10 mouse cellular contexts compared by ENCODE assay signal in genomic region chr5:34243062-34243461, GRCm38 (mm10). TPM values are rescaled to one million over a fixed set of nuclear protein-coding genes. Genes with fewer than 3 reads are reported as not detected.
DNase-seq lines count a peak whose midpoint lies in the region; ATAC-seq lines count a peak whose summit lies in the region.
"Had no signal": no experiment of that assay in that cellular context is flagged by ENCODE, and none has a peak within 500 bp of the region (broad histone marks: within the 10 kb centered on the region; RNA-seq: fewer than 3 reads in every experiment).

No protein-coding gene starts in this region.

- DNase-seq in frontal cortex, postnatal 25 days (ENCODE audit: low spot score in 2 of 2): no peak
- no peak for DNase-seq in hindbrain, embryonic 11.5 days (ENCODE audit: low spot score)
- DNase-seq in midbrain, embryonic 11.5 days (ENCODE audit: low spot score, missing footprints): no peak
- DNase-seq in left cerebral cortex, adult 8-10 months (ENCODE audit: low spot score in 2 of 2): no peak

- H3K4me1 ChIP-seq in hindbrain, embryonic 15.5 days (replicated peaks): peaks cover 13% of the 10 kb centered on the region
- H3K4me1 ChIP-seq in hindbrain, embryonic 11.5 days (replicated peaks; ENCODE audit: control insufficient read depth, insufficient read depth, low read length): no peaks in the 10 kb centered on the region
- H3K4me1 ChIP-seq in midbrain, embryonic 16.5 days (ENCODE audit: control insufficient read depth, insufficient read depth, low read length): peaks cover 8% of the 10 kb centered on the region
- H3K4me1 ChIP-seq in midbrain, embryonic 11.5 days (ENCODE audit: control insufficient read depth, insufficient read depth, low read length): no peaks in the 10 kb centered on the region
- peaks cover 8% of the 10 kb centered on the region; the same call in 1 of the 2 replicates for H3K4me1 ChIP-seq in stomach, embryonic 16.5 days (ENCODE audit: control insufficient read depth, insufficient read depth, low read length)

- H3K9ac ChIP-seq in hindbrain, embryonic 15.5 days: no peak overlapping the region
- no peak overlapping the region for H3K9ac ChIP-seq in hindbrain, embryonic 11.5 days (ENCODE audit: low read depth, low read length)
- no peak overlapping the region for H3K9ac ChIP-seq in midbrain, embryonic 16.5 days (ENCODE audit: low read depth, low read length)
- no peak overlapping the region for H3K9ac ChIP-seq in midbrain, embryonic 11.5 days (ENCODE audit: low read length)
- H3K9ac ChIP-seq in stomach, embryonic 16.5 days (ENCODE audit: low read length): no peak overlapping the region
- H3K9ac ChIP-seq: embryonic facial prominence, embryonic 12.5 days had no signal

- ATAC-seq in frontal cortex, adult (ENCODE audit: low TSS enrichment): peak; percentile 13; the same call in 1 of the 2 replicates
- ATAC-seq in hindbrain, embryonic 15.5 days (ENCODE audit: low FRiP score, low read depth): peak; percentile 59; the same call in 1 of the 2 replicates
- ATAC-seq in hindbrain, embryonic 11.5 days (ENCODE audit: low FRiP score): no peak
- peak; percentile 21; the same call in 1 of the 2 replicates for ATAC-seq in midbrain, embryonic 16.5 days
- ATAC-seq in midbrain, embryonic 11.5 days (ENCODE audit: low FRiP score): no peak
- 0 out of 2 replicates have a peak, but pooled peaks have one; percentile 40 for ATAC-seq in stomach, embryonic 16.5 days (ENCODE audit: insufficient read depth, low FRiP score)

- H3K9me3 ChIP-seq in hindbrain, embryonic 15.5 days: no peaks in the 10 kb centered on the region
- H3K9me3 ChIP-seq in hindbrain, embryonic 11.5 days (ENCODE audit: control insufficient read depth, low read length): no peaks in the 10 kb centered on the region
- no peaks in the 10 kb centered on the region for H3K9me3 ChIP-seq in midbrain, embryonic 16.5 days (replicated peaks; ENCODE audit: control insufficient read depth, low read length, poor library complexity, severe bottlenecking)
- H3K9me3 ChIP-seq in midbrain, embryonic 11.5 days (ENCODE audit: control insufficient read depth, low read length): no peaks in the 10 kb centered on the region
- no peaks in the 10 kb centered on the region for H3K9me3 ChIP-seq in stomach, embryonic 16.5 days (replicated peaks; ENCODE audit: control insufficient read depth, low read length)
- H3K9me3 ChIP-seq: embryonic facial prominence, embryonic 12.5 days had no signal

- WGBS in hindbrain, embryonic 15.5 days: 82% methylated on average over 5 of the region's 5 CpGs
- 80% methylated on average over 5 of the region's 5 CpGs for WGBS in hindbrain, embryonic 11.5 days
- WGBS in midbrain, embryonic 16.5 days: 83% methylated on average over 5 of the region's 5 CpGs
- WGBS in midbrain, embryonic 11.5 days: 87% methylated on average over 5 of the region's 5 CpGs
- WGBS in stomach, embryonic 16.5 days: 85% methylated on average over 5 of the region's 5 CpGs

- no peaks in the 10 kb centered on the region for H3K36me3 ChIP-seq in hindbrain, embryonic 15.5 days
- no peaks in the 10 kb centered on the region for H3K36me3 ChIP-seq in hindbrain, embryonic 11.5 days (ENCODE audit: control insufficient read depth, insufficient read depth, low read length)
- no peaks in the 10 kb centered on the region for H3K36me3 ChIP-seq in midbrain, embryonic 16.5 days (ENCODE audit: control insufficient read depth, insufficient read depth, low read length)
- no peaks in the 10 kb centered on the region for H3K36me3 ChIP-seq in midbrain, embryonic 11.5 days (ENCODE audit: control insufficient read depth, insufficient read depth, low read length)
- H3K36me3 ChIP-seq in stomach, embryonic 16.5 days (ENCODE audit: control insufficient read depth, insufficient read depth, low read length): no peaks in the 10 kb centered on the region
- H3K36me3 ChIP-seq: embryonic facial prominence, embryonic 12.5 days had no signal

- no peak overlapping the region for H3K27ac ChIP-seq in hindbrain, embryonic 15.5 days (replicated peaks)
- no peak overlapping the region for H3K27ac ChIP-seq in hindbrain, embryonic 11.5 days (ENCODE audit: low read depth, low read length)
- H3K27ac ChIP-seq in midbrain, embryonic 16.5 days (ENCODE audit: low read length): no peak overlapping the region
- H3K27ac ChIP-seq in midbrain, embryonic 11.5 days (ENCODE audit: low read depth, low read length): no peak overlapping the region
- no peak overlapping the region for H3K27ac ChIP-seq in stomach, embryonic 16.5 days (ENCODE audit: low read length)
- H3K27ac ChIP-seq: embryonic facial prominence, embryonic 12.5 days had no signal

- no peak overlapping the region for H3K4me2 ChIP-seq in hindbrain, embryonic 15.5 days
- no peak overlapping the region for H3K4me2 ChIP-seq in hindbrain, embryonic 11.5 days (replicated peaks; ENCODE audit: low read depth, low read length)
- no peak overlapping the region for H3K4me2 ChIP-seq in midbrain, embryonic 16.5 days (ENCODE audit: low read length)
- no peak overlapping the region for H3K4me2 ChIP-seq in midbrain, embryonic 11.5 days
- H3K4me2 ChIP-seq in stomach, embryonic 16.5 days (ENCODE audit: low read depth, low read length): no peak overlapping the region
- H3K4me2 ChIP-seq: embryonic facial prominence, embryonic 12.5 days had no signal

- H3K4me3 ChIP-seq in hindbrain, embryonic 15.5 days: no peak overlapping the region
- H3K4me3 ChIP-seq in hindbrain, embryonic 11.5 days (ENCODE audit: low read depth, low read length): no peak overlapping the region
- H3K4me3 ChIP-seq in midbrain, embryonic 16.5 days (ENCODE audit: low read depth, low read length): no peak overlapping the region
- H3K4me3 ChIP-seq in midbrain, embryonic 11.5 days (ENCODE audit: low read depth, low read length): no peak overlapping the region
- no peak overlapping the region for H3K4me3 ChIP-seq in stomach, embryonic 16.5 days (replicated peaks; ENCODE audit: low read length)
- H3K4me3 ChIP-seq: embryonic facial prominence, embryonic 12.5 days had no signal

- H3K27me3 ChIP-seq in hindbrain, embryonic 15.5 days: no peaks in the 10 kb centered on the region
- no peaks in the 10 kb centered on the region for H3K27me3 ChIP-seq in hindbrain, embryonic 11.5 days (ENCODE audit: control insufficient read depth, insufficient read depth, low read length)
- H3K27me3 ChIP-seq in midbrain, embryonic 16.5 days (ENCODE audit: control insufficient read depth, insufficient read depth, low read depth, low read length): no peaks in the 10 kb centered on the region
- no peaks in the 10 kb centered on the region for H3K27me3 ChIP-seq in midbrain, embryonic 11.5 days (ENCODE audit: control insufficient read depth, insufficient read depth, low read length)
- no peaks in the 10 kb centered on the region for H3K27me3 ChIP-seq in stomach, embryonic 16.5 days (ENCODE audit: control insufficient read depth, insufficient read depth, low read length)
- H3K27me3 ChIP-seq: embryonic facial prominence, embryonic 12.5 days had no signal

RNA-seq across cellular contexts. Expression of gene Zfyve28, which starts 45.2 kb away (rescaled TPM):
- 5.3 and 6.2 TPM in 2 replicates for polyA plus RNA-seq in hindbrain, embryonic 15.5 days (2015; fragmentation: Nextera tagmentation; extraction: Ambion mirVana)
- polyA plus RNA-seq in hindbrain, embryonic 11.5 days (2014; fragmentation: Nextera tagmentation; extraction: Ambion mirVana): 0.96 and 1.1 TPM in 2 replicates
- 4.0 and 4.9 TPM in 2 replicates for polyA plus RNA-seq in midbrain, embryonic 16.5 days (2015; fragmentation: Nextera tagmentation; extraction: Ambion mirVana)
- polyA plus RNA-seq in midbrain, embryonic 11.5 days (2014; fragmentation: Nextera tagmentation; extraction: Ambion mirVana): 0.75 and 1.0 TPM in 2 replicates
- 0.63 and 1.1 TPM in 2 replicates for polyA plus RNA-seq in stomach, embryonic 16.5 days (2015; fragmentation: Nextera tagmentation; extraction: Ambion mirVana)
- 10 to 100 TPM; 57.7 to 68.9 (median 59.1) TPM for total RNA-seq in left cerebral cortex, adult 8-10 months (2022)

RNA-seq across cellular contexts. Expression of gene Cfap99, which starts 45.3 kb away (rescaled TPM):
- polyA plus RNA-seq in hindbrain, embryonic 15.5 days (2015; fragmentation: Nextera tagmentation; extraction: Ambion mirVana): 0.14 TPM in 1 of 2 replicates, not detected in the other
- 0.08 and 0.20 TPM in 2 replicates for polyA plus RNA-seq in hindbrain, embryonic 11.5 days (2014; fragmentation: Nextera tagmentation; extraction: Ambion mirVana)
- polyA plus RNA-seq in midbrain, embryonic 16.5 days (2015; fragmentation: Nextera tagmentation; extraction: Ambion mirVana): 0.10 and 0.16 TPM in 2 replicates
- polyA plus RNA-seq in midbrain, embryonic 11.5 days (2014; fragmentation: Nextera tagmentation; extraction: Ambion mirVana): 0.16 TPM in 1 of 2 replicates, not detected in the other
- 0.14 TPM in 1 of 2 replicates, not detected in the other for polyA plus RNA-seq in stomach, embryonic 16.5 days (2015; fragmentation: Nextera tagmentation; extraction: Ambion mirVana)
- total RNA-seq in left cerebral cortex, adult 8-10 months (2022): 1 to 10 TPM; 1.1 to 1.9 (median 1.6) TPM
- total RNA-seq: adrenal gland, adult 18-20 months had no signal
- polyA plus RNA-seq: embryonic facial prominence, embryonic 12.5 days had no signal

RNA-seq across cellular contexts. Expression of gene Mxd4, which starts 55.5 kb away (rescaled TPM):
- polyA plus RNA-seq in hindbrain, embryonic 15.5 days (2015; fragmentation: Nextera tagmentation; extraction: Ambion mirVana): 33.5 and 34.2 TPM in 2 replicates
- polyA plus RNA-seq in hindbrain, embryonic 11.5 days (2014; fragmentation: Nextera tagmentation; extraction: Ambion mirVana): 23.7 and 29.2 TPM in 2 replicates
- polyA plus RNA-seq in midbrain, embryonic 16.5 days (2015; fragmentation: Nextera tagmentation; extraction: Ambion mirVana): 32.0 and 33.9 TPM in 2 replicates
- 19.3 and 20.8 TPM in 2 replicates for polyA plus RNA-seq in midbrain, embryonic 11.5 days (2014; fragmentation: Nextera tagmentation; extraction: Ambion mirVana)
- 32.8 and 36.9 TPM in 2 replicates for polyA plus RNA-seq in stomach, embryonic 16.5 days (2015; fragmentation: Nextera tagmentation; extraction: Ambion mirVana)
- 10 to 100 TPM; 68.7 to 79.4 (median 72.7) TPM for total RNA-seq in left cerebral cortex, adult 8-10 months (2022)

Comparison
In these comparisons a context has a peak if more than half of its experiments do, and no peak if none do; other contexts are left out.
1. ATAC-seq: peak in frontal cortex, adult (single experiment), hindbrain, embryonic 15.5 days (single experiment), midbrain, embryonic 16.5 days (single experiment) and stomach, embryonic 16.5 days (single experiment); none in hindbrain, embryonic 11.5 days (single experiment) and midbrain, embryonic 11.5 days (single experiment).